Mouse (Mus musculus) midbrain, embryonic 15.5 days (tissue): ENCODE results near the gene Ssmem1. TPM values are rescaled to one million over a fixed set of nuclear protein-coding genes. Genes with fewer than 3 reads are reported as not detected.

ENCODE experiments used
- ATAC-seq: fragments of 200-750 bp; cut with Nextera tagmentation; replicated peaks from 2 replicates; pipeline ENCODE4 v1.8.0; 2017; ENCODE audit warnings: moderate TSS enrichment
- H3K27ac ChIP-seq: fragments of 300-500 bp; sonication (generic); 2 replicates; pipeline ENCODE4 v1.5.1; 2015; ENCODE audit warnings: mild to moderate bottlenecking, inconsistent platforms
- H3K27me3 ChIP-seq: fragments of 300-500 bp; sonication (generic); replicated peaks from 2 replicates; pipeline ENCODE4 v1.6.1; 2015; ENCODE audit warnings: inconsistent platforms
- H3K36me3 ChIP-seq: fragments of 300-500 bp; sonication (generic); replicated peaks from 2 replicates; pipeline ENCODE4 v1.6.1; 2015; ENCODE audit warnings: inconsistent platforms
- H3K4me1 ChIP-seq: fragments of 300-500 bp; sonication (generic); 2 replicates; pipeline ENCODE4 v1.6.1; 2015; ENCODE audit warnings: inconsistent platforms
- H3K4me2 ChIP-seq: fragments of 300-500 bp; sonication (generic); 2 replicates; pipeline ENCODE4 v1.6.1; 2015; ENCODE audit warnings: inconsistent platforms, mild to moderate bottlenecking, moderate library complexity
- H3K4me3 ChIP-seq: fragments of 300-500 bp; sonication (generic); 2 replicates; pipeline ENCODE4 v1.5.1; 2015; ENCODE audit warnings: mild to moderate bottlenecking, inconsistent platforms
- H3K9ac ChIP-seq: fragments of 300-500 bp; sonication (generic); 2 replicates; pipeline ENCODE4 v1.6.1; 2015; ENCODE audit warnings: mild to moderate bottlenecking, inconsistent platforms
- H3K9me3 ChIP-seq: fragments of 300-500 bp; sonication (generic); 2 replicates; pipeline ENCODE4 v1.6.1; 2016; ENCODE audit warnings: inconsistent platforms
- WGBS: fragments of 180-500 bp; shearing (Covaris S2); methylation state at CpG from one replicate; pipeline ENCODE4 v1.1.7; 2015; ENCODE audit warnings: mixed read lengths; 5-methylcytosine and 5-hydroxymethylcytosine counted together
- polyA plus RNA-seq: library from polyadenylated mRNA; unstranded; fragments of >200 nt; fragmentation: Nextera tagmentation; extraction: Ambion mirVana; gene quantifications from 2 replicates; pipeline ENCODE4 v1.2.1, GENCODE M21; 2015

Ssmem1 gene
- polyA plus RNA-seq, 1 experiment from 2014 or later: 0.21 TPM

DNA sequence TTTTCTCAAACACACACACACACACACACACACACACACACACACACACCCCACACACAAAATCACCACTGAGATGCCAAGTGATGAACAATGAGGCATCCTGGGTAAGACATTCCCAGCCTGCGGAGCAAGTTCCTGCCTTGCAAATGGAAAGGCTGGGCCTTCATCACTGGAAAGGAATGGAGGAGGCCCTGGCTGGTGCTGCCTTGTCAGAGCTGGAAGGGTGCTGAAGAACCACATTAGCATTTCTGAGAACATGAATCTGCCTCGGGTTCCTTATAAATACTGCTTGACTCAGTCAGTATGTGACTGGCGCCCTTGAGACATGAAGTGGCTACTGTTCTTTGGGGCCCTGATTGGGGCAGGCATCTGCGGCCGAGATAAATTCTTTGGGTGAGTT lies 58.4 kb downstream of the Ssmem1 start, which contains the start of gene Cpa4:
Gene Cpa4, plus strand, starts transcription at position 301 of the 400 bp plus-strand sequence.
- H3K4me1 ChIP-seq: peaks cover 9% of the 10 kb centered on the region
- no peak within 1 kb of the TSS for H3K4me2 ChIP-seq
- no peak within 1 kb of the TSS for H3K9ac ChIP-seq
- H3K27me3 ChIP-seq: no peaks in the 10 kb centered on the region
- no peak within 1 kb of the TSS for H3K27ac ChIP-seq
- no peak within 1 kb of the TSS for H3K4me3 ChIP-seq
- no peak for ATAC-seq
- H3K36me3 ChIP-seq: no peaks in the 10 kb centered on the region
- H3K9me3 ChIP-seq: no peaks in the 10 kb centered on the region
- WGBS: 67% methylated on average over 5 of the region's 5 CpGs

- Histone ChIP-seq H3K4me1 (peaks cover 14% of the 10 kb centered on the region), H3K9me3 (no peaks in the 10 kb centered on the region), H3K27ac (no peak overlapping the region), H3K9ac (no peak overlapping the region), H3K4me3 (no peak overlapping the region), H3K27me3 (no peaks in the 10 kb centered on the region), H3K4me2 (no peak overlapping the region), H3K36me3 (no peaks in the 10 kb centered on the region)
- 89% methylated on average over 10 of the region's 10 CpGs for WGBS
- no peak for ATAC-seq
These were observed 59.7 kb downstream of the Ssmem1 start for GRCm38 (mm10) chr6:30569331-30569730.

Other genes with a start within 250 kb of the Ssmem1 start
- 60.3 and 65.2 TPM in 2 replicates for gene Ube2h, start 205.3 kb upstream of the Ssmem1 start, polyA plus RNA-seq
- gene Zc3hc1, start 118.8 kb upstream of the Ssmem1 start, polyA plus RNA-seq: 68.6 and 70.8 TPM in 2 replicates
- 42.3 and 44.7 TPM in 2 replicates for gene Klhdc10, start 108.0 kb upstream of the Ssmem1 start, polyA plus RNA-seq
- 31.3 and 31.6 TPM in 2 replicates for gene Tmem209, start 66 bp upstream of the Ssmem1 start, polyA plus RNA-seq
- gene Cpa2, start 31.7 kb downstream of the Ssmem1 start, polyA plus RNA-seq: 6.7 and 8.4 TPM in 2 replicates
- gene Cpa4, start 58.5 kb downstream of the Ssmem1 start, polyA plus RNA-seq: 1.0 and 1.5 TPM in 2 replicates
- gene Cpa5, start 101.2 kb downstream of the Ssmem1 start, polyA plus RNA-seq: not detected in 2 replicates
- 0.63 and 0.89 TPM in 2 replicates for gene Cpa1, start 129.4 kb downstream of the Ssmem1 start, polyA plus RNA-seq
- gene Cep41, start 183.9 kb downstream of the Ssmem1 start, polyA plus RNA-seq: 13.6 and 14.0 TPM in 2 replicates
- gene Mest, start 213.7 kb downstream of the Ssmem1 start, polyA plus RNA-seq: 344 and 374 TPM in 2 replicates